Mouse (Mus musculus) testis, adult 2 months (tissue): Measurements from ENCODE around the gene Dnajc4.

Experiments
- CTCF ChIP-seq: fragments of 200-500 bp; IDR thresholded peaks from 2 replicates; pipeline ENCODE4 v1.5.1; 2012; ENCODE audit warnings: low read depth, mild to moderate bottlenecking, inconsistent platforms, low read length, moderate library complexity; ENCODE audit not compliant: control insufficient read depth, insufficient read depth, insufficient replicate concordance
- POLR2A ChIP-seq: fragments of 200-500 bp; IDR thresholded peaks from 2 replicates; pipeline ENCODE4 v1.6.1; 2012; ENCODE audit warnings: low read depth, mild to moderate bottlenecking, inconsistent platforms, low read length, moderate library complexity; ENCODE audit not compliant: control insufficient read depth

DNA sequence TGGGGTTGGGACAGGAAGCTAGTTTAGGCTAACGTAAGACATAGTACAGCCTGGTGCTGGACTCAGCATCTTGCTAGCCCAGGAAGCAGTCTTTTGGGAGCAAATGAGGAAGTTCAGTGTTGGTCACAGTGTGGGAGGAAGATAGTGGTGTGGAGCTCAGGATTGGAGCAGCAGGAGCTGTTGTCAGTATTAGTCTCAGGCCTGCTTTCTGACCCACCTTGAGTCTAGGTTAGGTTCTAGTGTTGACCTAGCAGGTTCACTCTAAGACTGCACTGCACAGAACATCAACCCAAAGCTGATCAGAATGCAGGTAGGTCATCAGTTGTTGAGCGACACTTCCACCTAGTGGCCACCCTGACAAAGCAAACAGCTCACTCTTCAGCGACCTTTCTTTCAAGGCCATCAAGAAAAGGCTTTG, 27.9 kb upstream of the Dnajc4 start:
- TF ChIP-seq POLR2A (no peak), CTCF (no peak; the same call in 1 of the 2 replicates)
